Mouse (Mus musculus): ENCODE data around the gene Gsta4. TPM values are rescaled to one million over a fixed set of nuclear protein-coding genes. Genes with fewer than 3 reads are reported as not detected.
"Not testable (repeated sequence)": the region's sequence is repeated elsewhere in the genome, so short reads cannot be mapped to it uniquely, and the experiment has no call there.

Gene Gsta4
- polyA plus RNA-seq, 1 experiment: 36.2 TPM

DNA sequence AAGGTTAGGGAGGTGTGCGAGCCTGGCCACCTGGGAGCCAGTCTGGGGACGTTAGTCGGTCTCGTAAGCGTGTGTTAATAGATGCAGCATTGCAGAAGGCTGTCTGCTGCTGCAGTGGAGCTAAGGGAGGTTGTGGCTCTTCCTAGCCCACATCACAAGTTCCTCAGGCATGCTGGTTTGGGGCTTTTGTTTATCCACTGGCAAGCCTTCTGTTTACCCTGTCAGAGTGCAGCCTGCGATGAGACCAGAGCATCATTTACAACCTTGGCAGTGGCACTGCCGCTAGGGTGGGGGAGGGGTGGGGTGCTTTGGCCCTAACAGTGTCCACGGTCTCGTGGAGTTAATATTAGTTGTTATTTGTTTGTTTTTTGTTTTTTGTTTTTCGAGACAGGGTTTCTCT lies 19.3 kb upstream of the Gsta4 start:
- H3K27ac ChIP-seq (ENCODE audit: insufficient read depth, low read length): no peak overlapping the region
- no peaks in the 10 kb centered on the region for H3K4me1 ChIP-seq (ENCODE audit: control insufficient read depth, insufficient read depth, low read length)
- TF ChIP-seq POLR2A (IDR thresholded peaks at IDR 0.05; ENCODE audit: low read depth, low read length) (no peak), CTCF (IDR thresholded peaks at IDR 0.05; ENCODE audit: borderline replicate concordance, insufficient read depth, low read length) (no peak)
- no peak overlapping the region for H3K4me3 ChIP-seq (ENCODE audit: insufficient read depth, low read length)

- H3K4me3 ChIP-seq (ENCODE audit: insufficient read depth, low read length): no peak overlapping the region
- TF ChIP-seq POLR2A (IDR thresholded peaks at IDR 0.05; ENCODE audit: low read depth, low read length) (no peak), CTCF (IDR thresholded peaks at IDR 0.05; ENCODE audit: borderline replicate concordance, insufficient read depth, low read length) (no peak)
- H3K27ac ChIP-seq (ENCODE audit: insufficient read depth, low read length): no peak overlapping the region
- no peaks in the 10 kb centered on the region for H3K4me1 ChIP-seq (ENCODE audit: control insufficient read depth, insufficient read depth, low read length)
Observed at GRCm38 (mm10) chr9:78164741-78165140, 17.8 kb upstream of the Gsta4 start.

DNA sequence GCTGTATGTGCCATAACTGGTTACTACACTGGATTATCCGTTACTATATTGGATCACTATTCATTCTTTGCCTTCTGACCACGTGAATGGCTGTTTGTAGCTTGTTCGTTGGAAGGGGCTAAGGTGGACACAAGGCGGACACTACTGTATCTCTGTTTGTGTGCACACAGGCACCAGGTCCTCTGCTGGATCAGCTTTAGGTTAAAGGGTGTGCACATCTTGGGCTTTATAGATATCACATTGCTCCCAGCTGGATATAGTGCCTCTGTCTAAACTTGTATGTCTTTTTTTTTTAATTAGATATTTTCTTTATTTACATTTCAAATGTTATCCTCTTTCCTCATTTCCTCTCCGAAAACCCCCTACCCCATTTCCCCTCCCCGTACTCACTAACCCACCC lies 17.1 kb upstream of the Gsta4 start:
- Histone ChIP-seq H3K27ac (ENCODE audit: insufficient read depth, low read length) (no peak overlapping the region), H3K4me3 (ENCODE audit: insufficient read depth, low read length) (no peak overlapping the region), H3K4me1 (ENCODE audit: control insufficient read depth, insufficient read depth, low read length) (no peaks in the 10 kb centered on the region)
- no peak for TF ChIP-seq POLR2A (IDR thresholded peaks at IDR 0.05; ENCODE audit: low read depth, low read length)
- TF ChIP-seq CTCF (IDR thresholded peaks at IDR 0.05; ENCODE audit: borderline replicate concordance, insufficient read depth, low read length): no peak

GRCm38 (mm10) chr9:78166694-78167452 lies 15.7 kb upstream of the Gsta4 start:
- H3K4me1 ChIP-seq (ENCODE audit: control insufficient read depth, insufficient read depth, low read length): no peaks in the 10 kb centered on the region
- no peak overlapping the region for H3K4me3 ChIP-seq (ENCODE audit: insufficient read depth, low read length)
- H3K27ac ChIP-seq (ENCODE audit: insufficient read depth, low read length): no peak overlapping the region
- no peak for TF ChIP-seq CTCF (IDR thresholded peaks at IDR 0.05; ENCODE audit: borderline replicate concordance, insufficient read depth, low read length)
- no peak for TF ChIP-seq POLR2A (IDR thresholded peaks at IDR 0.05; ENCODE audit: low read depth, low read length)

GRCm38 (mm10) chr9:78167453-78167969 lies 15.1 kb upstream of the Gsta4 start:
- Histone ChIP-seq H3K4me3 (ENCODE audit: insufficient read depth, low read length) (no peak overlapping the region), H3K27ac (ENCODE audit: insufficient read depth, low read length) (no peak overlapping the region), H3K4me1 (ENCODE audit: control insufficient read depth, insufficient read depth, low read length) (no peaks in the 10 kb centered on the region)
- TF ChIP-seq POLR2A (IDR thresholded peaks at IDR 0.05; ENCODE audit: low read depth, low read length) (no peak), CTCF (IDR thresholded peaks at IDR 0.05; ENCODE audit: borderline replicate concordance, insufficient read depth, low read length) (no peak)

DNA sequence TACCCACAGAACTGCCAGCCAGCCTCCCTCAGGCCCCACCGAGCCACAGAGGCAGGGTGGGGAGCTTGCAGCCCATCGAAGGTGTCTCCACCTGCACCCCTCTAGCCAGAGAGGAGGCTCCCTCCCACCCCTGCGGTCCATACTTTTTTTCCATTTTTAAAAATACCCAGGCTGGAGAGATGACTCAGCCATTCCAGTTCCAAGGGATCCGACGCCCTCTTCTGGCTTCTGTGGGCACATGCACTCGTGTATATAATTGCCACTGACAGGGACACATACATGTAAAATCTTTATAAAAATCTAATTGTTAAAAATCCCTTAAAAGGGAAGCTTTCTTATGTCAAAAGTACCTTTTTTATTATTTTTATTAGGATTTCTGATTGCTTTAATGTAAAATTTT lies 13.7 kb upstream of the Gsta4 start:
- H3K4me1 ChIP-seq (ENCODE audit: control insufficient read depth, insufficient read depth, low read length): no peaks in the 10 kb centered on the region
- TF ChIP-seq CTCF (IDR thresholded peaks at IDR 0.05; ENCODE audit: borderline replicate concordance, insufficient read depth, low read length) (no peak), POLR2A (IDR thresholded peaks at IDR 0.05; ENCODE audit: low read depth, low read length) (no peak)
- H3K27ac ChIP-seq (ENCODE audit: insufficient read depth, low read length): no peak overlapping the region
- no peak overlapping the region for H3K4me3 ChIP-seq (ENCODE audit: insufficient read depth, low read length)

DNA sequence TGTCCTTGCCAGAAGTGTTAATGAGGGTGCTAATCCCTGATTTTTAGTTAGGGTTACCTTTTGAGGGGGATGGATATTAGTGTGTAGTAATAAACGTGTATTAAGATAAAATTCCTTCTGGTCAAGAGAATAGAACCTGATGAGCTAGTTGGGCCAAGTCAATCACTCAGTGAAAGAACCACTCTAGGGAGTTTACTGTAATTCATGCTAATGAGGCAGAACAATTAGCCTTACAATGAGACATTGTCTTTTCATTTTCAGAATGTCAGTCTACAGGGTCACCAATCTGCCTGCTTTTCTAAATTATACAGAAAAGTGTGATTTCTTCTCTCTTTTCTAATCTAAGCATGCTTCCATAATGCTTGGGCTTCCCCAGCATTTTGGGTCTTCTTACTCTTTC lies 8.6 kb upstream of the Gsta4 start:
- TF ChIP-seq POLR2A (IDR thresholded peaks at IDR 0.05; ENCODE audit: low read depth, low read length) (no peak), CTCF (IDR thresholded peaks at IDR 0.05; ENCODE audit: borderline replicate concordance, insufficient read depth, low read length) (no peak)
- H3K4me1 ChIP-seq (ENCODE audit: control insufficient read depth, insufficient read depth, low read length): no peaks in the 10 kb centered on the region
- no peak overlapping the region for H3K4me3 ChIP-seq (ENCODE audit: insufficient read depth, low read length)
- no peak overlapping the region for H3K27ac ChIP-seq (ENCODE audit: insufficient read depth, low read length)

GRCm38 (mm10) chr9:78174925-78175276 lies 7.7 kb upstream of the Gsta4 start:
- H3K4me3 ChIP-seq (ENCODE audit: insufficient read depth, low read length); H3K4me1 ChIP-seq (ENCODE audit: control insufficient read depth, insufficient read depth, low read length); H3K27ac ChIP-seq (ENCODE audit: insufficient read depth, low read length): not testable (repeated sequence)

GRCm38 (mm10) chr9:78175277-78176200 lies 7.0 kb upstream of the Gsta4 start:
- Histone ChIP-seq H3K27ac (ENCODE audit: insufficient read depth, low read length) (peak overlapping the region; percentile 72), H3K4me3 (ENCODE audit: insufficient read depth, low read length) (peak overlapping the region; percentile 46), H3K4me1 (ENCODE audit: control insufficient read depth, insufficient read depth, low read length) (no peaks in the 10 kb centered on the region)
- TF ChIP-seq POLR2A (IDR thresholded peaks at IDR 0.05; ENCODE audit: low read depth, low read length) (peak; percentile 95), CTCF (IDR thresholded peaks at IDR 0.05; ENCODE audit: borderline replicate concordance, insufficient read depth, low read length) (no peak; the same call in 1 of the 2 replicates)

All from embryonic fibroblast, embryonic 13.5 days (primary cell).